Mouse (Mus musculus) gastrocnemius, adult 8-10 months (tissue): ENCODE measurements around the gene Olfr895. TPM values are rescaled to one million over a fixed set of nuclear protein-coding genes. Genes with fewer than 3 reads are reported as not detected.

Source experiments
- DNase-seq, 2 experiments: peaks; one replicate each; pipeline ENCODE4 v3.0.0; 2022; ENCODE audit warnings: low spot score in 2 of 2
- total RNA-seq, 4 experiments: library from RNA; stranded (reverse); gene quantifications; 2 replicates each; pipeline ENCODE4 v1.2.4; 2022

Gene Olfr895
- total RNA-seq = not detected

DNA sequence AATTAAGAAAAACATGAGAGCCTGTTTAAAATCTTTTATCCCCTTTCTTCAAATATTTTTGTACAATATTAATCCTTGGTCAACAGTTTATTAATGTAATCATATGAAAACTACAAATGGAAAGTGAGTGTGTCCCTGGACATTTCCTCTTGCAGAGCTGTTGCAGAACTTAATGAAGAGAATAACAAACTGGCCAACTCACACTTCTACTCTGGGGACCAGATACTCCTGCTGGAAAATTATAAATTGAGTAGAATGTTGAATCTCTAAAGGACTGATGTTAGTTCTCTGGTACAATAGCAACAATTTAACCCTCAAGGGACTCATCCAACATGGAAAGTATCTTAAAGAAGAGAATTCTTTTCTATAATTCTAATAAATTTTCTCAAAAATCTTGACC lies at the start of gene Olfr895:
TSS of gene Olfr895 (plus strand) at position 301 of the 400 bp plus-strand sequence.
- DNase-seq = no peak

- DNase-seq = no peak
Measured at GRCm38 (mm10) chr9:38252474-38252873, 15.2 kb upstream of the Olfr895 start, which contains the start of gene Olfr143. Gene Olfr143, plus strand, starts transcription at chr9:38252774.

GRCm38 (mm10) chr9:38290807-38291206 lies 23.2 kb downstream of the Olfr895 start, which contains the start of gene Olfr896-ps1:
Gene Olfr896-ps1, plus strand, starts transcription at chr9:38291107.
- DNase-seq = no peak

Other genes starting within 250 kb of the Olfr895 start
- not detected for gene Olfr883, start 242.0 kb upstream of the Olfr895 start, total RNA-seq
- not detected for gene Olfr884, start 221.3 kb upstream of the Olfr895 start, total RNA-seq
- not detected for gene Olfr885, start 206.5 kb upstream of the Olfr895 start, total RNA-seq
- gene Olfr887, start 183.8 kb upstream of the Olfr895 start, total RNA-seq = not detected
- gene Olfr888, start 159.7 kb upstream of the Olfr895 start, total RNA-seq = not detected
- not detected for gene Olfr889, start 152.7 kb upstream of the Olfr895 start, total RNA-seq
- gene Olfr890, start 125.3 kb upstream of the Olfr895 start, total RNA-seq = not detected
- not detected for gene Olfr891, start 87.0 kb upstream of the Olfr895 start, total RNA-seq
- gene Olfr893, start 59.5 kb upstream of the Olfr895 start, total RNA-seq = not detected
- not detected for gene Olfr894, start 49.8 kb upstream of the Olfr895 start, total RNA-seq
- not detected for gene Olfr143, start 15.1 kb upstream of the Olfr895 start, total RNA-seq
- not detected for gene Olfr896-ps1, start 23.3 kb downstream of the Olfr895 start, total RNA-seq
- gene Olfr25, start 61.2 kb downstream of the Olfr895 start, total RNA-seq = not detected
- gene Olfr898, start 80.6 kb downstream of the Olfr895 start, total RNA-seq = not detected
- not detected for gene Olfr250, start 99.0 kb downstream of the Olfr895 start, total RNA-seq
- gene Olfr251, start 109.2 kb downstream of the Olfr895 start, total RNA-seq = not detected
- gene Olfr147, start 133.8 kb downstream of the Olfr895 start, total RNA-seq = not detected
- gene Olfr901, start 161.6 kb downstream of the Olfr895 start, total RNA-seq = not detected
- not detected for gene Olfr902, start 179.8 kb downstream of the Olfr895 start, total RNA-seq
- gene Olfr904, start 195.3 kb downstream of the Olfr895 start, total RNA-seq = not detected
- gene Olfr905, start 203.3 kb downstream of the Olfr895 start, total RNA-seq = not detected
- gene Olfr906, start 219.2 kb downstream of the Olfr895 start, total RNA-seq = not detected
- not detected for gene Olfr907, start 227.9 kb downstream of the Olfr895 start, total RNA-seq